Mouse (Mus musculus) embryo, embryonic 11 days (tissue): Measurements from ENCODE around the gene Morf4l1.
A peak's percentile ranks its signal among the peaks of the same experiment; 100 is the strongest.
"Not testable (repeated sequence)": the region's sequence is repeated elsewhere in the genome, so short reads cannot be mapped to it uniquely, and the experiment has no call there.

Source experiments
- DNase-seq: peaks from one replicate; pipeline ENCODE4 v3.0.0-alpha.2; 2015

Gene Morf4l1

GRCm38 (mm10) chr9:90059828-90060573 is 54.6 kb downstream of the Morf4l1 start:
- DNase-seq = no peak

GRCm38 (mm10) chr9:90056716-90057115 is 57.9 kb downstream of the Morf4l1 start:
- no peak for DNase-seq

GRCm38 (mm10) chr9:90055911-90056310 is 58.7 kb downstream of the Morf4l1 start:
- no peak for DNase-seq

GRCm38 (mm10) chr9:90055409-90055808 is 59.2 kb downstream of the Morf4l1 start:
- DNase-seq = no peak

GRCm38 (mm10) chr9:90054371-90055145 is 60.0 kb downstream of the Morf4l1 start:
- peak; percentile 74 for DNase-seq

- no peak for DNase-seq
Measured at GRCm38 (mm10) chr9:90053852-90054251, 60.7 kb downstream of the Morf4l1 start, which contains the start of gene Ctsh. Ctsh (plus strand) TSS chr9:90054152.

GRCm38 (mm10) chr9:90047937-90048627 is 66.5 kb downstream of the Morf4l1 start:
- no peak for DNase-seq

GRCm38 (mm10) chr9:90045191-90045590 is 69.4 kb downstream of the Morf4l1 start:
- no peak for DNase-seq

GRCm38 (mm10) chr9:90042906-90043305 is 71.7 kb downstream of the Morf4l1 start:
- DNase-seq = not testable (repeated sequence)
